Comparison of ENCODE assay signal across 8 mouse cellular contexts in genomic region chr8:110617801-110618358, GRCm38 (mm10). TPM values are rescaled to one million over a fixed set of nuclear protein-coding genes. Genes with fewer than 3 reads are reported as not detected.
A peak's percentile ranks its signal among the peaks of the same experiment; 100 is the strongest.
DNase-seq lines count a peak whose midpoint lies in the region; ATAC-seq and TF ChIP-seq lines count a peak whose summit lies in the region.

No protein-coding gene starts in this region.

- peak; percentile 25; the same call in 1 of the 2 replicates for ATAC-seq in kidney, postnatal 0 days (replicated peaks; ENCODE audit: low FRiP score, low read depth)
- ATAC-seq in hindbrain, embryonic 13.5 days (ENCODE audit: low FRiP score), result peak; percentile 50
- peak; percentile 53 for ATAC-seq in midbrain, embryonic 11.5 days (ENCODE audit: low FRiP score)

- H3K9ac ChIP-seq in kidney, postnatal 0 days (ENCODE audit: low read depth, low read length), result peak overlapping the region; percentile 47; the same call in 1 of the 2 replicates
- H3K9ac ChIP-seq in hindbrain, embryonic 13.5 days, result peak overlapping the region; percentile 82
- H3K9ac ChIP-seq in midbrain, embryonic 11.5 days (ENCODE audit: low read length), result peak overlapping the region; percentile 69

- H3K4me3 ChIP-seq in kidney, postnatal 0 days (replicated peaks; ENCODE audit: low read depth, low read length), result peak overlapping the region; percentile 98
- peak overlapping the region; percentile 70 for H3K4me3 ChIP-seq in cortical plate, adult 2 months (ENCODE audit: insufficient read depth, low read length)
- H3K4me3 ChIP-seq in hindbrain, embryonic 13.5 days, result peak overlapping the region; percentile 85
- H3K4me3 ChIP-seq in midbrain, embryonic 11.5 days (ENCODE audit: low read depth, low read length), result peak overlapping the region; percentile 93

- TF ChIP-seq POLR2A in cortical plate, adult 2 months (IDR thresholded peaks at IDR 0.05; ENCODE audit: extremely low read depth, insufficient read depth, low read length), result no peak

- no peaks in the 10 kb centered on the region for H3K9me3 ChIP-seq in kidney, postnatal 0 days (replicated peaks; ENCODE audit: low read length)
- no peaks in the 10 kb centered on the region for H3K9me3 ChIP-seq in hindbrain, embryonic 13.5 days
- no peaks in the 10 kb centered on the region for H3K9me3 ChIP-seq in midbrain, embryonic 11.5 days (ENCODE audit: control insufficient read depth, low read length)

- H3K27ac ChIP-seq in kidney, postnatal 0 days, result no peak overlapping the region
- H3K27ac ChIP-seq in cortical plate, adult 2 months (ENCODE audit: insufficient read depth, low read length), result no peak overlapping the region
- H3K27ac ChIP-seq in hindbrain, embryonic 13.5 days, result peak overlapping the region; percentile 74
- H3K27ac ChIP-seq in midbrain, embryonic 11.5 days (ENCODE audit: low read depth, low read length), result no peak overlapping the region; the same call in 1 of the 2 replicates

- peak overlapping the region; percentile 87 for H3K4me2 ChIP-seq in kidney, postnatal 0 days (ENCODE audit: low read length)
- H3K4me2 ChIP-seq in hindbrain, embryonic 13.5 days, result peak overlapping the region; percentile 95
- peak overlapping the region; percentile 83 for H3K4me2 ChIP-seq in midbrain, embryonic 11.5 days

- DNase-seq in kidney, postnatal 0 days (ENCODE audit: low spot score), result no peak
- DNase-seq in kidney, postnatal 25 days, result no peak
- DNase-seq in midbrain, embryonic 11.5 days (ENCODE audit: low spot score, missing footprints), result no peak
- no peak for DNase-seq in ovary, postnatal 14 days (ENCODE audit: low spot score)
- DNase-seq in adrenal gland, adult 18-20 months (ENCODE audit: low spot score in 2 of 2), result no peak
- no peak for DNase-seq in gastrocnemius, postnatal 14 days

- no peaks in the 10 kb centered on the region for H3K27me3 ChIP-seq in kidney, postnatal 0 days (ENCODE audit: insufficient read depth, low read length)
- peaks cover 10% of the 10 kb centered on the region for H3K27me3 ChIP-seq in hindbrain, embryonic 13.5 days
- H3K27me3 ChIP-seq in midbrain, embryonic 11.5 days (ENCODE audit: control insufficient read depth, insufficient read depth, low read length), result no peaks in the 10 kb centered on the region; the same call in 1 of the 2 replicates

- 23% methylated on average over 14 of the region's 14 CpGs for WGBS in kidney, postnatal 0 days
- WGBS in hindbrain, embryonic 13.5 days, result 28% methylated on average over 14 of the region's 14 CpGs
- 18% methylated on average over 14 of the region's 14 CpGs for WGBS in midbrain, embryonic 11.5 days

- TF ChIP-seq CTCF in kidney, postnatal 0 days (IDR thresholded peaks at IDR 0.05; ENCODE audit: low read depth), result no peak
- TF ChIP-seq CTCF in cortical plate, adult 2 months (IDR thresholded peaks at IDR 0.05; ENCODE audit: extremely low read depth, insufficient read depth, low read length), result no peak

- H3K36me3 ChIP-seq in kidney, postnatal 0 days (ENCODE audit: insufficient read depth, low read length), result no peaks in the 10 kb centered on the region
- no peaks in the 10 kb centered on the region for H3K36me3 ChIP-seq in hindbrain, embryonic 13.5 days
- H3K36me3 ChIP-seq in midbrain, embryonic 11.5 days (ENCODE audit: control insufficient read depth, insufficient read depth, low read length), result no peaks in the 10 kb centered on the region

- intact Hi-C loops in gastrocnemius, postnatal 14 days (cut with DNase I; ENCODE audit: low total_unique reads), result no loop called here

- H3K4me1 ChIP-seq in kidney, postnatal 0 days (replicated peaks; ENCODE audit: insufficient read depth, low read length), result peaks cover 13% of the 10 kb centered on the region
- H3K4me1 ChIP-seq in cortical plate, adult 2 months (ENCODE audit: control insufficient read depth, insufficient read depth, low read length), result peaks cover 10% of the 10 kb centered on the region
- peaks cover 31% of the 10 kb centered on the region for H3K4me1 ChIP-seq in hindbrain, embryonic 13.5 days (replicated peaks)
- H3K4me1 ChIP-seq in midbrain, embryonic 11.5 days (ENCODE audit: control insufficient read depth, insufficient read depth, low read length), result peaks cover 10% of the 10 kb centered on the region

RNA-seq across cellular contexts. Expression of gene Vac14, which starts 0.5 kb away (rescaled TPM):
- 14.9 and 16.1 TPM in 2 replicates for polyA plus RNA-seq in kidney, postnatal 0 days (2015; fragmentation: Nextera tagmentation; extraction: Ambion mirVana)
- polyA plus RNA-seq in cortical plate, adult 2 months (2012; rRNA removed), result 23.2 and 24.3 TPM in 2 replicates
- 23.7 and 24.9 TPM in 2 replicates for polyA plus RNA-seq in hindbrain, embryonic 13.5 days (2015; fragmentation: Nextera tagmentation; extraction: Ambion mirVana)
- 31.9 and 33.8 TPM in 2 replicates for polyA plus RNA-seq in midbrain, embryonic 11.5 days (2014; fragmentation: Nextera tagmentation; extraction: Ambion mirVana)
- total RNA-seq in adrenal gland, adult 18-20 months (2021), result 10 to 100 TPM; 29.8 to 32.8 TPM
- 10 to 100 TPM; 12.5 to 15.4 TPM for total RNA-seq in gastrocnemius, postnatal 14 days (2021)
